Mouse (Mus musculus) retina, adult 2 months (tissue): Measurements from ENCODE around the gene Abl1.

Source experiments
- DNase-seq: peaks from one replicate; pipeline ENCODE4 v3.0.0-alpha.2; 2012; ENCODE audit warnings: low read depth, low spot score

Abl1 gene

GRCm38 (mm10) chr2:31823933-31824730, 136.0 kb downstream of the Abl1 start:
- no peak for DNase-seq

GRCm38 (mm10) chr2:31825469-31825911, 137.3 kb downstream of the Abl1 start:
- no peak for DNase-seq

- DNase-seq = no peak
Observed at GRCm38 (mm10) chr2:31826094-31827085, 138.2 kb downstream of the Abl1 start.

GRCm38 (mm10) chr2:31827877-31828276, 139.7 kb downstream of the Abl1 start:
- no peak for DNase-seq

- no peak for DNase-seq
Observed at GRCm38 (mm10) chr2:31828311-31828825, 140.2 kb downstream of the Abl1 start.

- no peak for DNase-seq
Observed at GRCm38 (mm10) chr2:31836091-31836490, 147.9 kb downstream of the Abl1 start.

- DNase-seq = no peak
Observed at GRCm38 (mm10) chr2:31836985-31837384, 148.8 kb downstream of the Abl1 start.

GRCm38 (mm10) chr2:31838868-31839267, 150.7 kb downstream of the Abl1 start:
- no peak for DNase-seq

- no peak for DNase-seq
Observed at GRCm38 (mm10) chr2:31844729-31845136, 156.6 kb downstream of the Abl1 start.

- DNase-seq = no peak
Observed at GRCm38 (mm10) chr2:31845512-31845895, 157.3 kb downstream of the Abl1 start.

GRCm38 (mm10) chr2:31845896-31846691, 157.9 kb downstream of the Abl1 start, which contains the start of gene Fibcd1:
Fibcd1 (minus strand) TSS chr2:31846005.
- no peak for DNase-seq

GRCm38 (mm10) chr2:31846692-31847660, 158.8 kb downstream of the Abl1 start:
- no peak for DNase-seq

GRCm38 (mm10) chr2:31847908-31848307, 159.7 kb downstream of the Abl1 start:
- no peak for DNase-seq

GRCm38 (mm10) chr2:31850141-31850540, 162.0 kb downstream of the Abl1 start:
- DNase-seq = no peak
